Mouse (Mus musculus) heart, embryonic 11.5 days (tissue): ENCODE data around the gene Car6. TPM values are rescaled to one million over a fixed set of nuclear protein-coding genes. Genes with fewer than 3 reads are reported as not detected.
A peak's percentile ranks its signal among the peaks of the same experiment; 100 is the strongest.

Experiments used
- ATAC-seq: fragments of 200-750 bp; cut with Nextera tagmentation; replicated peaks from 2 replicates; pipeline ENCODE4 v1.8.0; 2017; ENCODE audit warnings: moderate library complexity; ENCODE audit not compliant: insufficient number of reproducible peaks, low FRiP score, low TSS enrichment
- H3K27ac ChIP-seq: fragments of 300-500 bp; sonication (generic); 2 replicates; pipeline ENCODE4 v1.5.1; 2014; ENCODE audit warnings: mild to moderate bottlenecking, low read depth, low read length
- H3K27me3 ChIP-seq: fragments of 300-500 bp; sonication (generic); 2 replicates; pipeline ENCODE4 v1.6.1; 2014; ENCODE audit warnings: mild to moderate bottlenecking, low read length, mixed read lengths; ENCODE audit not compliant: control insufficient read depth, insufficient read depth
- H3K36me3 ChIP-seq: fragments of 300-500 bp; sonication (generic); 2 replicates; pipeline ENCODE4 v1.6.1; 2014; ENCODE audit warnings: mild to moderate bottlenecking, low read length, moderate library complexity, mixed read lengths; ENCODE audit not compliant: control insufficient read depth, insufficient read depth
- H3K4me1 ChIP-seq: fragments of 300-500 bp; sonication (generic); 2 replicates; pipeline ENCODE4 v1.6.1; 2014; ENCODE audit warnings: low read length; ENCODE audit not compliant: control insufficient read depth, insufficient read depth
- H3K4me2 ChIP-seq: fragments of 300-500 bp; sonication (generic); 2 replicates; pipeline ENCODE4 v1.6.1; 2014; ENCODE audit warnings: mild to moderate bottlenecking, moderate library complexity
- H3K4me3 ChIP-seq: fragments of 300-500 bp; sonication (generic); 2 replicates; pipeline ENCODE4 v1.5.1; 2014; ENCODE audit warnings: low read depth, low read length
- H3K9ac ChIP-seq: fragments of 300-500 bp; sonication (generic); 2 replicates; pipeline ENCODE4 v1.6.1; 2014; ENCODE audit warnings: mild to moderate bottlenecking, low read depth, low read length, moderate library complexity
- H3K9me3 ChIP-seq: fragments of 300-500 bp; sonication (generic); replicated peaks from 2 replicates; pipeline ENCODE4 v1.6.1; 2016; ENCODE audit warnings: low read length; ENCODE audit not compliant: control insufficient read depth
- WGBS: fragments of 180-500 bp; shearing (Covaris S2); extraction: QIAGEN DNeasy Blood & Tissue Kit; methylation state at CpG from one replicate; pipeline ENCODE4 v1.1.7; 2014; ENCODE audit not compliant: insufficient replicate concordance; 5-methylcytosine and 5-hydroxymethylcytosine counted together
- polyA plus RNA-seq: library from polyadenylated mRNA; unstranded; fragments of >200 nt; fragmentation: Nextera tagmentation; extraction: Ambion mirVana; gene quantifications from 2 replicates; pipeline ENCODE4 v1.2.1, GENCODE M21; 2014

Gene Car6
- polyA plus RNA-seq, 1 experiment from 2014 or later: not detected

DNA sequence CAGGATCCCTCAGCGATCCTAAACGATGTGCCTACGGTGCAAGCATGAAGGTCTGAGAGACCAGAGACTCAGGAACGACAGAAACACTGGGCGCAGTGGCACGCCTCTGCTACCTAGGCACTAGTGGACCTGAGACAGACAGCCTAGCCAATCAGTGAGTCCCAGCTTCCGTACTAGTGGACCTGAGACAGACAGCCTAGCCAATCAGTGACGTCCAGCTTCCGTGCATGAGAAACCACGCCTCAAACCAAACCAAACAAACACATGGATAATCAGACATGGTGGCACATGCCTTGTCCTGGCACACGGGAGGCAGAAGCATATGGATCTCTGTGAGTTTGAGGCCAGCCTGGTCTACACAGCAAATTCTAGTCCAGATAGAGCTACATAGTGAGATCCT is 12.9 kb downstream of the Car6 start:
- no peak for ATAC-seq
- no peaks in the 10 kb centered on the region for H3K27me3 ChIP-seq
- whole genome bisulfite sequencing: 37% methylated on average over 11 of the region's 11 CpGs
- no peak overlapping the region for H3K4me3 ChIP-seq
- no peaks in the 10 kb centered on the region for H3K36me3 ChIP-seq
- no peaks in the 10 kb centered on the region for H3K9me3 ChIP-seq
- H3K4me1 ChIP-seq: no peaks in the 10 kb centered on the region
- 0 out of 2 replicates have a peak overlapping the region, but pooled peaks have one; percentile 11 for H3K4me2 ChIP-seq
- H3K9ac ChIP-seq: no peak overlapping the region
- no peak overlapping the region for H3K27ac ChIP-seq

- no peaks in the 10 kb centered on the region for H3K27me3 ChIP-seq
- no peak overlapping the region for H3K4me2 ChIP-seq
- H3K4me1 ChIP-seq: 0 out of 2 replicates have a peak, but pooled peaks cover 4% of the 10 kb centered on the region
- H3K9ac ChIP-seq: no peak overlapping the region
- no peak overlapping the region for H3K4me3 ChIP-seq
- ATAC-seq: no peak
- 85% methylated on average over 7 of the region's 7 CpGs for WGBS
- H3K36me3 ChIP-seq: no peaks in the 10 kb centered on the region
- H3K27ac ChIP-seq: no peak overlapping the region
- H3K9me3 ChIP-seq: no peaks in the 10 kb centered on the region
Measured at GRCm38 (mm10) chr4:150181304-150181703, 19.8 kb downstream of the Car6 start.

- ATAC-seq: no peak
- Histone ChIP-seq H3K9me3 (no peaks in the 10 kb centered on the region), H3K27me3 (no peaks in the 10 kb centered on the region), H3K27ac (no peak overlapping the region), H3K36me3 (no peaks in the 10 kb centered on the region), H3K4me3 (no peak overlapping the region), H3K4me2 (no peak overlapping the region), H3K9ac (no peak overlapping the region), H3K4me1 (0 out of 2 replicates have a peak, but pooled peaks cover 4% of the 10 kb centered on the region)
- 48% methylated on average over 4 of the region's 4 CpGs for WGBS
Measured at GRCm38 (mm10) chr4:150178131-150178530, 23.0 kb downstream of the Car6 start.

DNA sequence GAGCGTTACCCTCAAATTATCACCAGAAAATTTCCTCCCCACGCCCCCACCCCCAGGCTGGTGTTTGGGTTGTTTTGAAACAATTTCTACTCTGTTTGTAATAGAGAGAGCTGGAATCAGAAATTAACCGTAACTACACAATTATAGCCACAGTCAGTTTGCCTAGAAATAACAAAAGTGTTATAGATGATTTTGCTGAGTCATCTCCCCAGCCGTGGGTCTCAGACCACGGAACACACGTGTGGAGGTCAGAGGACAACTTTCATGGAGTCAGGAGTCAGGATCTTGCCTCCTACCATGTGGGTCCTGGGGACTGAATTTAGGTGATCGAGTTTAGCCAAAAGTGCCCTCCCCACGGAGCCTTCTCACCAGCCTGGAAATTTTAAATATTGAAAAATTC is 24.0 kb downstream of the Car6 start:
- H3K9ac ChIP-seq: no peak overlapping the region
- H3K9me3 ChIP-seq: no peaks in the 10 kb centered on the region
- no peak overlapping the region; the same call in 1 of the 2 replicates for H3K4me2 ChIP-seq
- no peak overlapping the region for H3K4me3 ChIP-seq
- no peaks in the 10 kb centered on the region for H3K27me3 ChIP-seq
- H3K36me3 ChIP-seq: no peaks in the 10 kb centered on the region
- ATAC-seq: no peak
- WGBS: 74% methylated on average over 8 of the region's 8 CpGs
- H3K4me1 ChIP-seq: 0 out of 2 replicates have a peak, but pooled peaks cover 4% of the 10 kb centered on the region
- no peak overlapping the region for H3K27ac ChIP-seq

DNA sequence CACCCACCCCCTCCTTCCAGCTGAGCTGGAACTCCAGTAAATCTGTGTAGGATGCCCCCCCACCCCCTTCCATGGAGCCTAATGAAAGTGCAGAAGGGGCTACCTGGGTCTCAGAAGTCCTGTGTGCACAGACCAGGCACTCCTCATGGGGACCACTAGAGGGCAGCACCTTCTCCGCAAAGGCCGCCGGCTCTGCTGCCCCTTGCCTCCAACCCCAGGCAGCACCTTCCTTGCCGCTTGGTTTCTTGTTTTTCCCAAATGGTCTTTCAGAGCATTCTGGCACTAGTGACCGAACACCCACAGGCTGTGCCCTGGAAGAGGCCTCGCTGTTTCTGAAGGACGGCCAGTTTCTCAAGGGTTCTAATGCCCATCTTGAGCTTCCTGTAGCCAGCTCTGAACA is 24.6 kb downstream of the Car6 start:
- Histone ChIP-seq H3K9ac (no peak overlapping the region), H3K9me3 (no peaks in the 10 kb centered on the region), H3K27me3 (no peaks in the 10 kb centered on the region), H3K4me2 (peak overlapping the region; percentile 38), H3K4me3 (no peak overlapping the region), H3K27ac (no peak overlapping the region), H3K4me1 (0 out of 2 replicates have a peak, but pooled peaks cover 4% of the 10 kb centered on the region), H3K36me3 (no peaks in the 10 kb centered on the region)
- WGBS: 10% methylated on average over 7 of the region's 7 CpGs
- 0 out of 2 replicates have a peak, but pooled peaks have one; percentile 32 for ATAC-seq

GRCm38 (mm10) chr4:150174027-150174426 is 27.1 kb downstream of the Car6 start:
- Histone ChIP-seq H3K36me3 (no peaks in the 10 kb centered on the region), H3K4me3 (no peak overlapping the region), H3K9me3 (no peaks in the 10 kb centered on the region), H3K4me1 (0 out of 2 replicates have a peak, but pooled peaks cover 4% of the 10 kb centered on the region), H3K9ac (no peak overlapping the region), H3K27me3 (no peaks in the 10 kb centered on the region), H3K4me2 (no peak overlapping the region), H3K27ac (no peak overlapping the region)
- 89% methylated on average over 14 of the region's 14 CpGs for WGBS
- no peak for ATAC-seq

GRCm38 (mm10) chr4:150173281-150173680 is 27.9 kb downstream of the Car6 start:
- H3K27me3 ChIP-seq: no peaks in the 10 kb centered on the region
- H3K4me2 ChIP-seq: no peak overlapping the region
- 56% methylated on average over 10 of the region's 10 CpGs for WGBS
- no peaks in the 10 kb centered on the region for H3K9me3 ChIP-seq
- 0 out of 2 replicates have a peak, but pooled peaks cover 4% of the 10 kb centered on the region for H3K4me1 ChIP-seq
- H3K9ac ChIP-seq: no peak overlapping the region
- no peak overlapping the region for H3K4me3 ChIP-seq
- no peaks in the 10 kb centered on the region for H3K36me3 ChIP-seq
- ATAC-seq: no peak
- no peak overlapping the region for H3K27ac ChIP-seq

- Histone ChIP-seq H3K9ac (no peak overlapping the region), H3K4me3 (no peak overlapping the region), H3K36me3 (no peaks in the 10 kb centered on the region), H3K4me1 (0 out of 2 replicates have a peak, but pooled peaks cover 4% of the 10 kb centered on the region), H3K9me3 (no peaks in the 10 kb centered on the region), H3K27ac (no peak overlapping the region), H3K4me2 (no peak overlapping the region), H3K27me3 (0 out of 2 replicates have a peak, but pooled peaks cover 2% of the 10 kb centered on the region)
- 60% methylated on average over 8 of the region's 8 CpGs for WGBS
- ATAC-seq: no peak
Measured at GRCm38 (mm10) chr4:150172107-150172506, 29.0 kb downstream of the Car6 start.

GRCm38 (mm10) chr4:150168406-150168805 is 32.7 kb downstream of the Car6 start:
- no peak overlapping the region for H3K9ac ChIP-seq
- no peaks in the 10 kb centered on the region for H3K36me3 ChIP-seq
- H3K4me1 ChIP-seq: no peaks in the 10 kb centered on the region
- H3K9me3 ChIP-seq: peaks cover 2% of the 10 kb centered on the region; the same call in 1 of the 2 replicates
- WGBS: 71% methylated on average over 10 of the region's 10 CpGs
- H3K27ac ChIP-seq: no peak overlapping the region
- ATAC-seq: no peak
- H3K4me2 ChIP-seq: no peak overlapping the region
- H3K27me3 ChIP-seq: peaks cover 6% of the 10 kb centered on the region; the same call in 1 of the 2 replicates
- H3K4me3 ChIP-seq: no peak overlapping the region
